Mouse (Mus musculus) midbrain, embryonic 10.5 days (tissue): ENCODE data around the gene Mfsd4b4. TPM values are rescaled to one million over a fixed set of nuclear protein-coding genes. Genes with fewer than 3 reads are reported as not detected.
"Not testable (repeated sequence)": the region's sequence is repeated elsewhere in the genome, so short reads cannot be mapped to it uniquely, and the experiment has no call there.

Experiments used
- DNase-seq: peaks from one replicate; pipeline ENCODE4 v3.0.0-alpha.2; 2017; ENCODE audit warnings: low spot score
- H3K27ac ChIP-seq: fragments of 300-500 bp; sonication (generic); replicated peaks from 2 replicates; pipeline ENCODE4 v1.5.1; 2016; ENCODE audit warnings: mild to moderate bottlenecking
- H3K27me3 ChIP-seq: fragments of 300-500 bp; sonication (generic); 2 replicates; pipeline ENCODE4 v1.6.1; 2016; ENCODE audit warnings: low read depth, mild to moderate bottlenecking; ENCODE audit not compliant: poor library complexity, severe bottlenecking
- H3K36me3 ChIP-seq: fragments of 300-500 bp; sonication (generic); 2 replicates; pipeline ENCODE4 v1.6.1; 2016; ENCODE audit warnings: mild to moderate bottlenecking, moderate library complexity
- H3K4me1 ChIP-seq: fragments of 300-500 bp; sonication (generic); 2 replicates; pipeline ENCODE4 v1.6.1; 2016
- H3K4me3 ChIP-seq: fragments of 300-500 bp; sonication (generic); 2 replicates; pipeline ENCODE4 v1.5.1; 2016; ENCODE audit warnings: mild to moderate bottlenecking, moderate library complexity
- H3K9me3 ChIP-seq: fragments of 300-500 bp; sonication (generic); replicated peaks from 2 replicates; pipeline ENCODE4 v1.6.1; 2016; ENCODE audit warnings: mild to moderate bottlenecking
- WGBS: fragments of 180-500 bp; shearing (Covaris S2); methylation state at CpG from one replicate; pipeline ENCODE4 v1.1.7; 2016; 5-methylcytosine and 5-hydroxymethylcytosine counted together
- polyA plus RNA-seq: library from polyadenylated mRNA; unstranded; fragments of >200 nt; fragmentation: Nextera tagmentation; extraction: Ambion mirVana; gene quantifications from 2 replicates; pipeline ENCODE4 v1.2.1, GENCODE M21; 2016

The Mfsd4b4 gene
- 4.5 and 4.6 TPM in 2 replicates for polyA plus RNA-seq

DNA sequence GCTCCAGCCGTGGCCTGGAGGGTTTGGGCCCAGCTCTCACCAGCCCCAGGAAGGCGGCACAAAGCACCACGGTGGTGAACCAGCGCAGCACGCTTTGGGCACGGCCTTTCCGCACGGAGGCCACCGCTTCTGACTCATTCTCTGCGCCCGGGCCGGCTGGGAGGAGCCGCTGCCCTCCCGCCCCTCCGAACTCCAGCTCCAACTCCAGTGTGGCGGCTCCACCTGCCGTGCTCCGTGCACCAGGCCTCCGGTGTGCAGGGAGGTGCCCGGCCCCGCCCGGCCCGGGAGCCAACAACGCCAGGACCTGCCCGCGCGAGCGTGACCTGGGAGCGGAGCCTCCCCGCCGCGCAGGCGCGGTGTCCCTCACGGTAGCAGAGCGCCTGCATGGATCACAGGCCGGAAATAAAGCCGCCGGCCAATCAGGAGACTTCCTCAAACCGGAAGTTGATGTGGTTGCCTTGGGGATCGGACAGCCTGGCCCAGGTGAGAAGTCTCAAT lies at the start of gene Mfsd4b4:
TSS of gene Mfsd4b4 (minus strand) at position 365 of the 498 bp plus-strand sequence.
- no peaks in the 10 kb centered on the region for H3K36me3 ChIP-seq
- H3K27ac ChIP-seq = peak within 1 kb of the TSS; percentile 98
- DNase-seq = peak; percentile 92
- peaks cover 19% of the 10 kb centered on the region for H3K4me1 ChIP-seq
- peak within 1 kb of the TSS; percentile 89 for H3K4me3 ChIP-seq
- no peaks in the 10 kb centered on the region for H3K9me3 ChIP-seq
- no peaks in the 10 kb centered on the region for H3K27me3 ChIP-seq
- 1% methylated on average over 41 of the region's 41 CpGs for WGBS

DNA sequence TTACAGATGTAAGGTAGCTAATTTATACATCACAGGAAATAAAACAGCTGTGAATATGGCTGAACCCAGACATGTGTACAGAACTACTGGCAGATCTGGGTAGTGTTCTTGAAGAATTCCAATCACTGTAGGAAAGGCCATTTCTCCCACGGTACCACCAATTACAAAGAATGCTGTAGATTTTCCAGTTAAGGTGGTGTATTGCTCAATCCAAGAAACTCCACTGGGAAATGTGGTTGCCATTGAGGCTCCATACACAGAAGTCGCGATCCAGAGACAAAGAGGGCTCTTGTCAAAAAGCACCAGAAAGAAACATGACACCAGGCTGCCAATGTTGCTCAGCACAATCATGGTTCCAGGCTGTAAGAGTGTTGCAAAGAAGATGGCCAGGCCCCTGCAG lies 48.2 kb upstream of the Mfsd4b4 start:
- H3K27me3 ChIP-seq = peaks cover 31% of the 10 kb centered on the region
- peaks cover 15% of the 10 kb centered on the region for H3K4me1 ChIP-seq
- not testable (repeated sequence) for H3K9me3 ChIP-seq, H3K27ac ChIP-seq, DNase-seq, H3K4me3 ChIP-seq, H3K36me3 ChIP-seq
- WGBS = 86% methylated on average over 3 of the region's 3 CpGs

DNA sequence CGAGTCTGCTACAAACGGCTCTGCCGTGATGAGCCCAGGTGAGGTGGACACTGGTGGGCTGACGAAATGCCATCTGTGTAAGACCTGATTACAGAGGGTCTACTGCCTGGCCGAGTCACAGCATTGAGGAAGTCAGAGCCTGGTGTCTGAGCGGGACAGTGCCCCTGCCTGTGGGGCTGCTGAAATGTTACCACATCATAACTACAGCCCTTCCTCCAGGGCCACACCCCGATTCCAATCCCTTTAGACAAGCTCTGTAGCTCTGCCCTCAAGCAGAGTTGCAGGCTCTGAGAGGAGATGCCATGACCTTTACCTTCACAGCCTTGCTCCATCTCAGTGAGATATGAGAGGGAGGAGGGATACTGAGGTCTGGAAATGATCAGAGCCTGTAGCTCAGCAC lies 37.5 kb upstream of the Mfsd4b4 start:
- Histone ChIP-seq H3K9me3 (no peaks in the 10 kb centered on the region), H3K4me3 (no peak overlapping the region), H3K4me1 (no peaks in the 10 kb centered on the region), H3K27me3 (no peaks in the 10 kb centered on the region), H3K36me3 (no peaks in the 10 kb centered on the region), H3K27ac (no peak overlapping the region)
- DNase-seq = no peak
- WGBS = 85% methylated on average over 7 of the region's 7 CpGs

DNA sequence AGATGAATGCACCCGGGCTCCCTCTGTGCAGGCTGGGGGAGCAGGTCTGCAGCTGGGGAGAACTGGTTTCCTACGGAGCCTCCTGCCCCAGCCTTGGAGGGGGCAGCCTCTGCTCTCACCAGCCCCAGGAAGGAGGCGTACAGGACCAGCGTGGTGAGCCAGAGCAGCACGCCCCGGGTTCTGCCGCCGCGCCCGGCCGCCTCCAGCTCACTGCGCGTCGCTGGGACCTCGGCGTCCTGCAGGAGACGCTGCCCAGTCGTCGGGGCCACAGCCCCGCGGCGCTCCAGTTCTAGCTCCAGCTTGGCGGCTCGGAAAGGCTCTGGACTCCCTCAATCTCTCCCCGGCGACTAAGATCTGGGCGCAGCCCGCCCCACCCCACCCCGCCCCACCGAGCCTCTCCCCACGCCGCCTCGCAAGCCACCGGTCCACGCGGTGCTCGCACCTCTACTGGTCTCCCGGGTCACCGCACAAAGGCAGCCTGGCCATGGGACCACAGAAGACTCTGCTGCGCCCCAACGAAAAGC lies 27.6 kb upstream of the Mfsd4b4 start, which contains the start of gene Mfsd4b2:
TSS of gene Mfsd4b2 (minus strand) at position 308 of the 524 bp plus-strand sequence.
- H3K4me1 ChIP-seq = peaks cover 10% of the 10 kb centered on the region
- no peaks in the 10 kb centered on the region for H3K36me3 ChIP-seq
- H3K27ac ChIP-seq = peak within 1 kb of the TSS; percentile 77
- WGBS = under 1% methylated on average over 41 of the region's 41 CpGs
- H3K9me3 ChIP-seq = no peaks in the 10 kb centered on the region
- peak within 1 kb of the TSS; percentile 60 for H3K4me3 ChIP-seq
- peak; percentile 59 for DNase-seq
- H3K27me3 ChIP-seq = peaks cover 39% of the 10 kb centered on the region

DNA sequence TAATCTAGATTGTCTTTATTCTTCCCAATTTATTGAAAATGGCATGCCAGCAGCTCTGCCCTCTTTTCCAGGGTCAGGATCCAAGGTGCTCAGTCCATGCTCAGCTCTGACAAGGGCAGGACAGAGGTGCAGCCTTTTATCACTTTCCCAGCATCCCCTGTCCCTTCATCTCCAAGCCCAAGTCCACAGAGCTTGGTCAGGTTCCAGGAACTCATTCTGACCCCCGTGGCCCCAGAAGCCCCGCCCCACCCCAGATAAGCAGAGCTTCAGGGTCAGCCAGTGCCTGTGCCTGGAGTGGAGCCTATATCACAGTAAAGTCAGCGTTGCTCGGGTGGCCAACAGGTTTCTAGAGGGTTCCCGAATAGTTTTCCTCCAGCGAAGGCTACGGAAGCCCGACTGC lies 25.5 kb upstream of the Mfsd4b4 start:
- H3K27me3 ChIP-seq = peaks cover 39% of the 10 kb centered on the region
- 74% methylated on average over 8 of the region's 8 CpGs for WGBS
- not testable (repeated sequence) for H3K4me1 ChIP-seq

DNA sequence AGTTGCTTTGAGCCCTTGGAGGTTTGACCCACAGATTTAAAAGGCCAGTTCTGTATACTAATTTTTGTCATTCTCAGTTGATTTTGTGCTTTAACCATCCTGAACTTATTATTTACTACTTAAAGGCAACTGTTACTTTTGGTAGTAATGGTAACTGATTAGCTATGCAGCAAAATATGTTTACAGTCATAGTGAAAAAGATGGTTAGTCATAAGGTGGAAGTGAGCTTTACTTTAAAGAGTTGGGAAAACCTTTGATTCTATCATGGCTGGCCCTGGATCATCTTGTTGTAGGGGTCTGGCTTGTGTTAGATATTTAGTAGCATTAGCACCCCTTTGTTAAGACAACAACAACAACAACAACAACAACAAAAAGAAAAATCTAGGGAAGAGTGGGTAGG lies 13.6 kb upstream of the Mfsd4b4 start:
- H3K4me1 ChIP-seq = no peaks in the 10 kb centered on the region
- H3K9me3 ChIP-seq = no peaks in the 10 kb centered on the region
- no peaks in the 10 kb centered on the region for H3K27me3 ChIP-seq
- no peak overlapping the region for H3K4me3 ChIP-seq
- H3K36me3 ChIP-seq = no peaks in the 10 kb centered on the region
- no peak for DNase-seq
- no peak overlapping the region for H3K27ac ChIP-seq

More for the DNA sequence above, 25.5 kb upstream of the Mfsd4b4 start:
- not testable (repeated sequence) for H3K36me3 ChIP-seq, DNase-seq, H3K9me3 ChIP-seq, H3K4me3 ChIP-seq, H3K27ac ChIP-seq

DNA sequence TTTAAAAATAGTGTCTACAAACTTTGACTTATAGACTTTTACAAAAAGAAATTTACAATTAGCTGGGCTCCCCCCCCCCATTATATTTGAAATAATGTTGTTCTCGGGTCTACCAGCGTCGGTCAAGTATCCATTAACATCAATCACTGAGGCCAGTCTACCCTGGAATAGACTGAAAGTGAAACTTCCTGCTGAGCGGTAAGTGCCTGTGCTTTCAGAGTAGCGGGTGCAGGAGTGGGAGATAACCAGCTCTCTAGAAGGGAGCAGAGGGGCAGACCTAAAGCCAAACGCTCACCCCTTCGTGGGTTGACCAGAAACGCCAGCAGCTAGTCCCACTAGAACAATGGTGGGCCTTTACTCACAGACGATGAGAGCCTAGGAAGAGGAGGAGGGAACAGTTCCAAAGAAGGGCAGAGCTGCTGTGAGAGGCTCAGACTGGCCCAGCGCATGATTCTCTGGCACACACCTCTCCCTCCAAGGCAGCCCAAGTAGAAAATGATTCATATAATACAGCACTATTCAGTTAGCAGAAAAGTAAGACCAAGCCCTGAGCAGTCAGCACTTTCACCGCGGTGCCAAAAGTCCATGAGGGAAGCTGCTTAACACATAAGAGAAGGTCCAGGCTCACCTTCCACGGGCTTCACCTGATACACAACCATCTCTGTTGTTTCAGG lies 9.9 kb upstream of the Mfsd4b4 start:
- H3K27me3 ChIP-seq = no peaks in the 10 kb centered on the region
- no peaks in the 10 kb centered on the region for H3K4me1 ChIP-seq
- WGBS = 79% methylated on average over 13 of the region's 13 CpGs
- no peak overlapping the region for H3K27ac ChIP-seq
- H3K4me3 ChIP-seq = no peak overlapping the region
- H3K36me3 ChIP-seq = no peaks in the 10 kb centered on the region
- DNase-seq = no peak
- H3K9me3 ChIP-seq = no peaks in the 10 kb centered on the region

DNA sequence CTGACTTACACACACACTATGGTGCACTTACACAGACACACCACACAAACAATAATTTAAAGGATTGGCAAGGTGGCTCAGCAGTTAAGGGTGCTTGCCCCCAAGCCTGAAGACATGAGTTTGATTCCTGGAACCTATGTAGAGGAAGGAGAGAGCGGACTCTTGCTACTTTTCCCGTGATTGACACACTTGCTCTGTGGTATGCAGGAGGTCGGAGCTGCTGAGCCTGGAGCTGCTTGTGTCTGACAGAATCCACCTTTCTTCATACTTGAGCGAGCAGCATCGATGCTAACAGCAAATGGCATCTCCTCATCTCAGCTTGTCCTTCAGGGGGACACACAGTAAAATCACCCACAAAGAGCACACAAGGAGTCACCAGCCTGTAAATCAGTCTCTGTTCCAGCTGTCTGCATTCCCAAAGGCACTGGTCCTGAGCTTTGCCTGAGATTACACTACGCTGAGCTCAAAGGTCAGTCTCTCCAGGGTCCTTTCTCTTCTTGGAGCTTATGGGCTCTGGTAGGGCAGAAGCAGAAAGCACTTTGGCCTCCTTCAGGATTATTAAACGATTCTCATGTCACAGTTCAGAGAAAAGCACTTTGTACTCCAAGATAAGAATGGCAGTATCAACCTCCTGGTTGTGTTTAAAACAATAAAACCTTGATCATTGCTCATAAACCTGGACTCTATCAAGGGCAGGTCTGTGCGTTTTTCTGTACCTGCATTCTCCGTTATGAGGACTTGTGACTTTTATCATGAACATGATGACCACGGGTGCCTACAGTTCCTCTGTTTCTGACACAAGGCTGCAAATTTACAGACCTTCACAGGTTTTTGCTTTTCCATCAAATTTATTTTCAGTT lies 8.0 kb upstream of the Mfsd4b4 start:
- no peaks in the 10 kb centered on the region for H3K36me3 ChIP-seq

DNA sequence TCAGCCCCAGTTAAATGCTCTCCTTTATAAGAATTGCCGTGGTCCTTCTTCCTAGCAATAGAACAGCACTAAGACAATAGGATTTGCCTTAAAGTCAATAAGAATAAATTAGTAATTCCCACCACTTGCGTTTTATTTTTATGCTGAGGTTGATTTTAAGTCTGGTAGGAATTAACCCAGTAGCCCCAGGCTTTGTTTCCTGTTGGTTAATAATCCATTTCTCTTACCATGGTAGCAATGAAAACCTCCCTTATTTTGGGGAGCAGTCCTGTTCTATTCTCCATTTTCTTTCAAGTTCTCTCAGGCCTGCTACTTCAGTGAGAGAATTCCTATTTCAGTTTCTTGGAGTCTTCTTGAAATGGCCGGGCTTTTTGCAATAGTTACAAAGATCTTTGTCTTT lies 5.2 kb upstream of the Mfsd4b4 start:
- 76% methylated on average over 3 of the region's 3 CpGs for WGBS
- H3K9me3 ChIP-seq = no peaks in the 10 kb centered on the region
- H3K4me3 ChIP-seq = no peak overlapping the region
- peaks cover 5% of the 10 kb centered on the region for H3K4me1 ChIP-seq
- no peaks in the 10 kb centered on the region for H3K27me3 ChIP-seq
- no peaks in the 10 kb centered on the region for H3K36me3 ChIP-seq
- H3K27ac ChIP-seq = no peak overlapping the region
- no peak for DNase-seq

More for the DNA sequence above, 8.0 kb upstream of the Mfsd4b4 start:
- H3K9me3 ChIP-seq = no peaks in the 10 kb centered on the region
- H3K4me1 ChIP-seq = no peaks in the 10 kb centered on the region
- no peak for DNase-seq
- H3K27ac ChIP-seq = no peak overlapping the region
- H3K4me3 ChIP-seq = no peak overlapping the region
- WGBS = 79% methylated on average over 10 of the region's 10 CpGs
- H3K27me3 ChIP-seq = no peaks in the 10 kb centered on the region

DNA sequence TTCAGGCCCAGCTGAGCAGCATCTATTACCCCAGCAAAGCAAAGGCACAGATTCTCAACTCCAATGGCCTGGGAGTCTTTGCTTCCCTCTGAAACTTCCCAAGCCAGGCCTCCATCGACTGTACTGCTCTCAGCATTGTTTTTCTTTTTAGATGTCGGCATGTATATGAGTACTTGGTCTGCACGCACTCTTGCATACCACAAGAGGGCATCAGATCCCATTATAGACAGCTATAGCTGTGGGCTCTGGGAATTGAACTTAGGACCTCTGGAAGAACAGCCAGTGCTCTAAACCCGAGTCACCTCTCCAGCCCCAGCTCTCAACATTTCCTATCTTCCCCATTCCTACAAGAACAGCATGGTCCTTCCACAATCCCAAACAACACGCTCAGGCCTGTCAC lies 2.5 kb downstream of the Mfsd4b4 start:
- peaks cover 25% of the 10 kb centered on the region for H3K4me1 ChIP-seq
- 84% methylated on average over 5 of the region's 5 CpGs for WGBS
- no peak overlapping the region for H3K4me3 ChIP-seq
- H3K36me3 ChIP-seq = peaks cover 7% of the 10 kb centered on the region; the same call in 1 of the 2 replicates
- no peaks in the 10 kb centered on the region for H3K27me3 ChIP-seq
- no peaks in the 10 kb centered on the region for H3K9me3 ChIP-seq
- no peak for DNase-seq
- H3K27ac ChIP-seq = no peak overlapping the region

DNA sequence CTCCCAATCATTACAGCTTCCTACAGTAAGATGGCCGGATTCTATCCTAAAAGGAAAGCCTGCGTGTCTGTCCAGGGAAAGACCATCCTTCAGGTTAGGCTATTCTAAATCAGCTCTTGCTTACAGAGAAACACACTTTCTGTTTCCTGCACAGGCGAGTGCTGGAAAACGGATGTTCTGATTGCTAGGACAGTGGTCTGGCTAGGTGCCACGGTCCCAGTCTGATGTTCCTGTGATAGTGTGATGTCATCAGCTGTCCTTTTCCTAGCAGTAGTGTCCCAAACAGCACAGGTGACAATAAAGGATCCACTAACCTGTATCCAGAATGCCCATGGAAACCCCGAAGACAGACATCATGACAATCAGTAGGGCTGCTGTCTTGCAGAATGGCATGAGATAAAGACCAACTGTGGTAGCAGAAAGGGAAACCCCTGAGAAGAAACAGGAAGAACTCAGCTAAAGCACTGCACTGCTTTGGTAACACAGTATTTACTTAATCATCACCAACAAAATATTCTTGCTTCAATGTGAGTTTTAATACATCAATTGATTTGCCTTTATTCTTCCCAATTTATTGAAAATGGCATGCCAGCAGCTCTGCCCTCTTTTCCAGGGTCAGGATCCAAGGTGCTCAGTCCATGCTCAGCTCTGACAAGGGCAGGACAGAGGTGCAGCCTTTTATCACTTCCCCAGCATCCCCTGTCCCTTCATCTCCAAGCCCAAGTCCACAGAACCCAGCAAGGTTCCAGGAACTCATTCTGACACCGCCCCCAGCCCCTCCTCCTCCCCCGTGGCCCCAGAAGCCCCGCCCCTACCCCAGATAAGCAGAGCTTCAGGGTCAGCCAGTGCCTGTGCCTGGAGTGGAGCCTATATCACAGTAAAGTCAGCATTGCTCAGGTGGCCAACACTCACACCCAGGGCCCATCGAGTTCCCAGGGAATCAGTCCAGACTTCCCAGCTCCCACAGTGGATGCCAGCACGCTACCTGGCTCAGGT lies 5.0 kb downstream of the Mfsd4b4 start:
- H3K4me1 ChIP-seq = peaks cover 23% of the 10 kb centered on the region
- no peaks in the 10 kb centered on the region for H3K9me3 ChIP-seq
- H3K4me3 ChIP-seq = no peak overlapping the region
- 75% methylated on average over 11 of the region's 11 CpGs for WGBS
- peaks cover 13% of the 10 kb centered on the region for H3K36me3 ChIP-seq
- H3K27ac ChIP-seq = no peak overlapping the region
- H3K27me3 ChIP-seq = no peaks in the 10 kb centered on the region
- no peak for DNase-seq

DNA sequence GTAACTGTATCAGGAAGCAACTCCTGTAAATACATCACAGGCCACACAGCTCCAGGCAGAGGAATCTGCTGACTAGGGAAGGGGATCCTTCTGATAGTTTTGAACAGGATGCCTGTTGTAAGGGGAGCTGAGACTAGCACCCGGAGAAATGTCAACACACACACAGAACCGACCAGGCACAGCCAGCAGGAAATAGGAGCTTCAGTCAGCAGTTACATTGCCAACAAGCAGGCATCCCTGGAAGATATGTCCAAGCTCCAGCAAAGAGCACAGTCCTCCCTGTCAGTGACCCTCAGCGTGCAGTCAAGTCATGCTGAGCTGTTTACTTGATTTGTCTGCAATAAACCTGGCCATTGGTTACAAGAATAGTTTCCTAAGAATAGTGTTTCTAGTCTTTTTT lies 10.4 kb downstream of the Mfsd4b4 start:
- Histone ChIP-seq H3K27ac (no peak overlapping the region), H3K4me1 (peaks cover 10% of the 10 kb centered on the region), H3K4me3 (no peak overlapping the region), H3K36me3 (peaks cover 11% of the 10 kb centered on the region), H3K9me3 (no peaks in the 10 kb centered on the region), H3K27me3 (no peaks in the 10 kb centered on the region)
- no peak for DNase-seq
- WGBS = 70% methylated on average over 3 of the region's 3 CpGs
